Mouse (Mus musculus): ENCODE results near the gene Pitpnc1. TPM values are rescaled to one million over a fixed set of nuclear protein-coding genes. Genes with fewer than 3 reads are reported as not detected.

Pitpnc1 gene
- polyA plus RNA-seq, 1 experiment = not detected

- Histone ChIP-seq H3K27ac (ENCODE audit: insufficient read depth, low read depth, low read length) (peak overlapping the region; percentile 62), H3K4me3 (ENCODE audit: insufficient read depth, low read depth, low read length) (no peak overlapping the region), H3K4me1 (ENCODE audit: control insufficient read depth, insufficient read depth, low read length) (peaks cover 12% of the 10 kb centered on the region)
- 22% methylated on average over 12 of the region's 12 CpGs for WGBS
- no peak for TF ChIP-seq CTCF (IDR thresholded peaks at IDR 0.05; ENCODE audit: insufficient read depth, low read depth, low read length)
- no peak for TF ChIP-seq POLR2A (IDR thresholded peaks at IDR 0.05; ENCODE audit: insufficient read depth, low read depth, low read length)
Measured at GRCm38 (mm10) chr11:107376272-107376671, 94.2 kb downstream of the Pitpnc1 start.

GRCm38 (mm10) chr11:107375816-107376215 lies 94.7 kb downstream of the Pitpnc1 start:
- 74% methylated on average over 11 of the region's 11 CpGs for WGBS
- H3K4me3 ChIP-seq (ENCODE audit: insufficient read depth, low read depth, low read length) = no peak overlapping the region
- peaks cover 12% of the 10 kb centered on the region for H3K4me1 ChIP-seq (ENCODE audit: control insufficient read depth, insufficient read depth, low read length)
- TF ChIP-seq CTCF (IDR thresholded peaks at IDR 0.05; ENCODE audit: insufficient read depth, low read depth, low read length) (no peak), POLR2A (IDR thresholded peaks at IDR 0.05; ENCODE audit: insufficient read depth, low read depth, low read length) (no peak)
- peak overlapping the region; percentile 62 for H3K27ac ChIP-seq (ENCODE audit: insufficient read depth, low read depth, low read length)

- Histone ChIP-seq H3K27ac (ENCODE audit: insufficient read depth, low read depth, low read length) (no peak overlapping the region), H3K4me3 (ENCODE audit: insufficient read depth, low read depth, low read length) (no peak overlapping the region), H3K4me1 (ENCODE audit: control insufficient read depth, insufficient read depth, low read length) (peaks cover 9% of the 10 kb centered on the region)
- WGBS = 98% methylated on average over 6 of the region's 6 CpGs
- TF ChIP-seq POLR2A (IDR thresholded peaks at IDR 0.05; ENCODE audit: insufficient read depth, low read depth, low read length) = no peak
- no peak for TF ChIP-seq CTCF (IDR thresholded peaks at IDR 0.05; ENCODE audit: insufficient read depth, low read depth, low read length)
Measured at GRCm38 (mm10) chr11:107373569-107373968, 96.9 kb downstream of the Pitpnc1 start.

GRCm38 (mm10) chr11:107373154-107373553 lies 97.3 kb downstream of the Pitpnc1 start:
- Histone ChIP-seq H3K4me3 (ENCODE audit: insufficient read depth, low read depth, low read length) (no peak overlapping the region), H3K4me1 (ENCODE audit: control insufficient read depth, insufficient read depth, low read length) (peaks cover 9% of the 10 kb centered on the region), H3K27ac (ENCODE audit: insufficient read depth, low read depth, low read length) (no peak overlapping the region)
- WGBS = 88% methylated on average over 4 of the region's 4 CpGs
- TF ChIP-seq CTCF (IDR thresholded peaks at IDR 0.05; ENCODE audit: insufficient read depth, low read depth, low read length) (no peak), POLR2A (IDR thresholded peaks at IDR 0.05; ENCODE audit: insufficient read depth, low read depth, low read length) (no peak)

- no peak for TF ChIP-seq POLR2A (IDR thresholded peaks at IDR 0.05; ENCODE audit: insufficient read depth, low read depth, low read length)
- no peak for TF ChIP-seq CTCF (IDR thresholded peaks at IDR 0.05; ENCODE audit: insufficient read depth, low read depth, low read length)
- H3K4me3 ChIP-seq (ENCODE audit: insufficient read depth, low read depth, low read length) = no peak overlapping the region
- H3K4me1 ChIP-seq (ENCODE audit: control insufficient read depth, insufficient read depth, low read length) = peaks cover 9% of the 10 kb centered on the region
- WGBS = 57% methylated on average over 7 of the region's 7 CpGs
- H3K27ac ChIP-seq (ENCODE audit: insufficient read depth, low read depth, low read length) = no peak overlapping the region
Measured at GRCm38 (mm10) chr11:107372688-107373087, 97.8 kb downstream of the Pitpnc1 start.

GRCm38 (mm10) chr11:107370476-107370875 lies 100.0 kb downstream of the Pitpnc1 start:
- TF ChIP-seq POLR2A (IDR thresholded peaks at IDR 0.05; ENCODE audit: insufficient read depth, low read depth, low read length) (no peak), CTCF (IDR thresholded peaks at IDR 0.05; ENCODE audit: insufficient read depth, low read depth, low read length) (no peak)
- Histone ChIP-seq H3K4me3 (ENCODE audit: insufficient read depth, low read depth, low read length) (no peak overlapping the region), H3K4me1 (ENCODE audit: control insufficient read depth, insufficient read depth, low read length) (no peaks in the 10 kb centered on the region; the same call in 1 of the 2 replicates), H3K27ac (ENCODE audit: insufficient read depth, low read depth, low read length) (no peak overlapping the region)
- WGBS = 86% methylated on average over 3 of the region's 3 CpGs

GRCm38 (mm10) chr11:107369661-107370060 lies 100.8 kb downstream of the Pitpnc1 start:
- WGBS = 95% methylated on average over 6 of the region's 6 CpGs
- Histone ChIP-seq H3K27ac (ENCODE audit: insufficient read depth, low read depth, low read length) (no peak overlapping the region), H3K4me1 (ENCODE audit: control insufficient read depth, insufficient read depth, low read length) (no peaks in the 10 kb centered on the region; the same call in 1 of the 2 replicates), H3K4me3 (ENCODE audit: insufficient read depth, low read depth, low read length) (no peak overlapping the region)
- TF ChIP-seq CTCF (IDR thresholded peaks at IDR 0.05; ENCODE audit: insufficient read depth, low read depth, low read length) (no peak), POLR2A (IDR thresholded peaks at IDR 0.05; ENCODE audit: insufficient read depth, low read depth, low read length) (no peak)

GRCm38 (mm10) chr11:107365938-107366712 lies 104.4 kb downstream of the Pitpnc1 start:
- WGBS = 80% methylated on average over 13 of the region's 13 CpGs
- Histone ChIP-seq H3K27ac (ENCODE audit: insufficient read depth, low read depth, low read length) (no peak overlapping the region), H3K4me3 (ENCODE audit: insufficient read depth, low read depth, low read length) (no peak overlapping the region), H3K4me1 (ENCODE audit: control insufficient read depth, insufficient read depth, low read length) (peaks cover 3% of the 10 kb centered on the region; the same call in 1 of the 2 replicates)
- TF ChIP-seq POLR2A (IDR thresholded peaks at IDR 0.05; ENCODE audit: insufficient read depth, low read depth, low read length) (no peak), CTCF (IDR thresholded peaks at IDR 0.05; ENCODE audit: insufficient read depth, low read depth, low read length) (no peak)

GRCm38 (mm10) chr11:107358695-107359094 lies 111.8 kb downstream of the Pitpnc1 start:
- WGBS = 56% methylated on average over 5 of the region's 5 CpGs
- Histone ChIP-seq H3K4me3 (ENCODE audit: insufficient read depth, low read depth, low read length) (no peak overlapping the region), H3K27ac (ENCODE audit: insufficient read depth, low read depth, low read length) (no peak overlapping the region), H3K4me1 (ENCODE audit: control insufficient read depth, insufficient read depth, low read length) (peaks cover 9% of the 10 kb centered on the region; the same call in 1 of the 2 replicates)
- TF ChIP-seq POLR2A (IDR thresholded peaks at IDR 0.05; ENCODE audit: insufficient read depth, low read depth, low read length) = no peak
- no peak for TF ChIP-seq CTCF (IDR thresholded peaks at IDR 0.05; ENCODE audit: insufficient read depth, low read depth, low read length)
